Mouse (Mus musculus) Muller cell, postnatal 12 days (primary cell): ENCODE measurements at regions not wholly inside any gene's neighbourhood (a gene's known extent, or its start where the extent isn't known, plus 50 kb on each side); places are given as distances from the start of the nearest gene placed in this dataset.

Experiments
- DNase-seq: peaks from one replicate; pipeline ENCODE4 v3.0.0-alpha.2; 2015; ENCODE audit errors: inconsistent ontology term

GRCm38 (mm10) chr1:186236267-186237020 is 119.3 kb upstream of the Lyplal1 start:
- DNase-seq: no peak

DNA sequence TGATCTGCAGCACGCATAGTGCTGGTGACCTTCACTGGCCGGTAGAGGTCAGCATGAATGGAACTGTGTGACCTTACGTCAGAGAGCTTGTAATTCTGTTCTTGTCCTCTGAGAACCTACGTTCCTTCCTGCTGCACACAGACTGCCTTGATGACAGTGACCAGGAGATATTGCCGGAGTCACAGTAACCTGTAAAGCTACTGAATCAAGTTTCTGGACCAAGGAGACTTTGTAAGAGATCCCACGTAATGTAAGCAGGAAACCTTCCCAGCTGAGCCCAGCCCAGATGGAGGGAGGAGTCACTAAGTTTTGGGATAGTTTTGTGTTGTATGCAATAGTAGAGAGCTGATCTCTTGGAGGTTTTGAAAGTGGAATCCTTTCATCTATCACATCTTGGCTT is 117.4 kb upstream of the Lyplal1 start:
- DNase-seq: no peak

DNA sequence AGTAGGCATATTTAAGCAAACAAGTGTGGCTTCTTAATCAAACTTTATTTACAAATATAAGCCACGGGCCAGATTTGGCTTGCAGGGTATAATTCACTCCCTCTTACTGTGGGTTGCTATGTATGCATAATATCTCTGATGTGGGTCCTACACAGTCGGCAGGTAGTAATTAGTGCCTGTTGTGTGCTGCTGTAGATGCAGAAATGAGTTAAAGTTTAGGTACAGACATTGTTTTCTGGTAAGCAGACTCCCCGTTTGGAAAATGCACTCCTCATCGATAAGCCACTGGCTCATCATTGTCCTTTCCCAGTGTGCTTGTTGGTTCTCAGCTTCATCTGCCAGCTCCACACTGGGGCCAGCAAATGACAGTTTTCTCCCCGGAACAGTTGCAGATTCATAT is 113.4 kb upstream of the Lyplal1 start:
- no peak for DNase-seq

GRCm38 (mm10) chr1:186229856-186230255 is 112.7 kb upstream of the Lyplal1 start:
- DNase-seq: no peak

DNA sequence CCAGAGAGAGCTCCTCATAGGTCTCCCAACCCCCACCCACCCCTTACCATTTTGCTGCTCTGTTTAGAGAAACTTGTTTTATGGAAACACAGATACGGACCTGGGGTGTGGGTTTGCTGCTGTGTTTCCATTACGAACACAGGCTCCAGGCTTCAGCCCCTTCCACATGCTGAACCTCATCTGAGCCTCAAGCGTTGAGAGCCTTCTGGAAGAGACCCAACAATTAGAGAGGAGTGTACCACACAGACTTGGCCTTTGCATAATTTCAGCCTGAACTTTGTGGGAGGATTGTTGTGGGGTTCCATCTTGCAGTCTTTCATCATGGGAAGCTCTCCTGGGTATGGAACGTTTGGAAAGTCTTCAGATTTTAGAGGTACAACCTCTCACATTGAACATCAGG is 111.3 kb upstream of the Lyplal1 start:
- DNase-seq: no peak

DNA sequence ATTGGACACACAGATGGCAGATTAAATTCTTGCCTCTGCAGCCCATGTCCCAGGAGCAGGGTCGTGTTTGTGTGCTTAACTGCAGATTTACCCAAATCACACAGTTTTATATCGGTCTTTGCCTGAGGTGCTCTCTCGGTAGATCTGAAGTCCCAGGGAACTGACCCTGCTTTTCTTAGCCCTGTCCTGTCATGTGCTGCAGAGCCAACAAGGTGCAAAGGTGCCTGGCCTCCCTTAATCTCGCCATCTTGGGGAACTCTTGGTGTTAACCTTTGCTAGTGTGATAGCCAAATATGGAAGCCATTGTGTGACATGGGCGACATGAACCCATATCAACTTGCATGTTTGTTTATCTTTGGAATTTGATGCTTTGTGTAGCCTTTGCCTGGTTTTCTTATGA is 107.1 kb upstream of the Lyplal1 start:
- DNase-seq: no peak

GRCm38 (mm10) chr1:186223417-186223816 is 106.3 kb upstream of the Lyplal1 start:
- peak; percentile 90 for DNase-seq

DNA sequence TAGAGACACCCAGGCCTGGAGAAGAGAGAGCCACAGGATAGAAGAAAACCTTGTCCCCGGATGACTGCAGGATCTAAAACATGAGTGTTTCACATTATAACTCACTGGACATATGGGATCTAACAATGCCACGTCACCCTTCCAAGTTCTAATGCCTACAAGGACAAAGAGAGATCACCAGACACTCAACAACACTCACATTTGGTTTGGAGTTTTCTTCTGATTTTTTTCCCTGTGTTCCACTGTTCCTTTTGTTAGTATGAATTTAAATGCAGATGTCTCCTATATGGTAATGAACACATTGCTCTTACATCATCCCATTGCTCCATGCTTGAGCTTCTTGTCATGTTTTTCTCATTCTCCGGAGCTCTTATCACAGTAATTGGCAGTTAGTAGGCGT is 101.9 kb upstream of the Lyplal1 start:
- DNase-seq: no peak

- peak; percentile 42 for DNase-seq
These were observed 100.1 kb upstream of the Lyplal1 start for GRCm38 (mm10) chr1:186217198-186217597.

- no peak for DNase-seq
These were observed 87.0 kb upstream of the Lyplal1 start for GRCm38 (mm10) chr1:186204151-186204550.

- no peak for DNase-seq
These were observed 85.4 kb upstream of the Lyplal1 start for GRCm38 (mm10) chr1:186202536-186202935.

DNA sequence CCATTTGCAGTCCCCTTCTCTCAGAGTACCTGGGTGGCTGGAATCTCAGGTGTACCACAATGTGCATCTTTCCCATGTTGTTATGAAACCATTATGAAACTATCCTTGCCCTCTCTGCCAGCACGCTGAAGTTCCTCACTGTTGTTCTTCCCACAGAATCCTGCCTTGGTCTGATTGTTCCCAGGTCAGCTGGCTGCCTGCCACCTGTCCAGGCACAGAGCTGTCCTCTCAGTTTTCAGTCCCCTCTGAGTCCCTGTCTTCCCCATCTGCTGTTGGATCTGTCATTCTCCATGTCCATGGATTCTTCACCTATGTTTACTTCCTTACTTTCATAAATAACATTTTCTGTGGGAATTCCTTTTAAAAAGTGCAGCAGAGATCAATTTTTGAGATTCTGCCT is 81.3 kb upstream of the Lyplal1 start:
- no peak for DNase-seq

- DNase-seq: no peak
These were observed 79.9 kb upstream of the Lyplal1 start for GRCm38 (mm10) chr1:186197057-186197456.

GRCm38 (mm10) chr1:186189390-186189789 is 72.3 kb upstream of the Lyplal1 start:
- DNase-seq: peak; percentile 26

DNA sequence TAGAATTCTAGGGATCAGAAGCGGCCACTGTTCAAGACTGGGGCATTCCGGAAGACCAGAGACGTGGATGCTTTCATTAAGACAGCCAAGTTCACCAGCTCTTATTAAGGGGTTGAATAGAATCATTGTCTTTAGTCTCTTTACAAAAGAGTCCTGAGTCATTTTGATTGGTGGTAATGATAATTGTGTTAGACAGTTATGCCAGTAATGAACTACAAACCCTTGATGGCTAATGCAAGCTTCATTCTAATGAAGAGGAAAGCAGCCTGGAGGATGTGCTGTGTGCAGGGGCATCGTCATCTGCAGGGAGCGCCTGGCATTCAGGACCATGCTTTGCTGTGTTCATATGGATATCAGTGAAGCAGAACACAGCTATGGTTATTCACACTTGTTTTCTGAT is 70.3 kb upstream of the Lyplal1 start:
- peak; percentile 96 for DNase-seq

GRCm38 (mm10) chr1:186183204-186183651 is 66.1 kb upstream of the Lyplal1 start:
- DNase-seq: peak; percentile 39

DNA sequence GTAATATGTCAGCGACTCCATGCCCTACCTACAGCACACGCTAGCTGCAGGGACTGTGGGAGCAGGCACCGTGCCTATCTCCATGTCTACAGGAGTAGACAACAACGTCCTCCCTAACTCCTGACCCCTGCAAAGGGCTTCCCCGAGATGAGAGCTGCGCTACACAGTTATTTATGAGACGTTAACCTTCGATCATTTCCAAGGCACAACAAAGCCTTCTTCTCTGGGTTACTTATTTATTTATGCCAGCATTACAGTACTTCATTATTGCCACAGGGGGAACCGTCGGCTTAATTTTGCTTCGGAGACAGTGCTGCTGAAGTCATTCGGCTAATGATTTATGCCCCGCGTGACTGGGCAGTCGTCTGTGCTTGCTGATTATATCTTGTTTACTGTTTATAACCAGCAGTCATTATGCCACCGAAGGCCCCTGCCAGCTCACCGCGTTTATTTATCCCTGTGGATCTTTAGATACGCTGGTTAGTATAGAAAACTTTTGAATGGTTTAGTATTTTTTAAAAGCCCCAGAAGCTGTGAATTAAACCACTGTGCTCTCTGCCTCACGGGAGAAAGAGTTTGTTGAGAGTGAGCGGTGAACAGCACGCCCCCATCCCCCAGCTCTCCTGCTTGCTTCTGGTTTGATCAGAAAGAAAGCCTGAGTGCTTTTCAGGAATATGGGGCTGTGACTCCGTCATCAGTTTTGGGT is 65.5 kb upstream of the Lyplal1 start:
- DNase-seq: peak; percentile 81

- no peak for DNase-seq
These were observed 59.9 kb upstream of the Lyplal1 start for GRCm38 (mm10) chr1:186177019-186177418.

GRCm38 (mm10) chr1:186173472-186174014 is 56.4 kb upstream of the Lyplal1 start:
- no peak for DNase-seq

GRCm38 (mm10) chr1:186171691-186172090 is 54.6 kb upstream of the Lyplal1 start:
- DNase-seq: no peak
